10 mouse cellular contexts compared by ENCODE assay signal in genomic region chr11:96344878-96345159, GRCm38 (mm10). TPM values are rescaled to one million over a fixed set of nuclear protein-coding genes. Genes with fewer than 3 reads are reported as not detected.
DNase-seq lines count a peak whose midpoint lies in the region; ATAC-seq and TF ChIP-seq lines count a peak whose summit lies in the region.
"Had no signal": no experiment of that assay in that cellular context is flagged by ENCODE, and none has a peak within 500 bp of the region (broad histone marks: within the 10 kb centered on the region; RNA-seq: fewer than 3 reads in every experiment).

No protein-coding gene starts in this region.

- peak overlapping the region; percentile 99 for H3K27ac ChIP-seq in kidney, embryonic 16.5 days (ENCODE audit: low read length)
- peak overlapping the region; percentile 98 for H3K27ac ChIP-seq in hindbrain, embryonic 11.5 days (ENCODE audit: low read depth, low read length)
- peak overlapping the region; percentile 98 for H3K27ac ChIP-seq in intestine, embryonic 14.5 days (ENCODE audit: low read depth)
- 0 out of 2 replicates have a peak overlapping the region, but pooled peaks have one; percentile 67 for H3K27ac ChIP-seq in small intestine, adult 2 months (ENCODE audit: insufficient read depth, low read depth, low read length)
- H3K27ac ChIP-seq: embryonic facial prominence, embryonic 12.5 days had no signal

- no peaks in the 10 kb centered on the region for H3K27me3 ChIP-seq in kidney, embryonic 16.5 days (ENCODE audit: insufficient read depth, low read length)
- peaks cover 65% of the 10 kb centered on the region for H3K27me3 ChIP-seq in hindbrain, embryonic 11.5 days (ENCODE audit: control insufficient read depth, insufficient read depth, low read length)
- H3K27me3 ChIP-seq in intestine, embryonic 14.5 days (replicated peaks; ENCODE audit: control insufficient read depth, insufficient read depth, low read length): no peaks in the 10 kb centered on the region
- peaks cover 39% of the 10 kb centered on the region for H3K27me3 ChIP-seq in small intestine, adult 2 months (ENCODE audit: control insufficient read depth, insufficient read depth, low read length)

- H3K9ac ChIP-seq in kidney, embryonic 16.5 days (replicated peaks; ENCODE audit: low read length): peak overlapping the region; percentile 68
- peak overlapping the region; percentile 93 for H3K9ac ChIP-seq in hindbrain, embryonic 11.5 days (ENCODE audit: low read depth, low read length)
- H3K9ac ChIP-seq in intestine, embryonic 14.5 days (ENCODE audit: low read length): peak overlapping the region; percentile 76
- H3K9ac ChIP-seq: embryonic facial prominence, embryonic 12.5 days had no signal

- no peak for TF ChIP-seq CTCF in small intestine, adult 2 months (IDR thresholded peaks at IDR 0.05; ENCODE audit: extremely low read depth, insufficient read length, insufficient replicate concordance, low read depth, low read length)

- peaks cover 90% of the 10 kb centered on the region for H3K4me1 ChIP-seq in kidney, embryonic 16.5 days (ENCODE audit: insufficient read depth, low read length)
- H3K4me1 ChIP-seq in hindbrain, embryonic 11.5 days (replicated peaks; ENCODE audit: control insufficient read depth, insufficient read depth, low read length): peaks cover 5% of the 10 kb centered on the region; the same call in 1 of the 2 replicates
- H3K4me1 ChIP-seq in intestine, embryonic 14.5 days (replicated peaks; ENCODE audit: control insufficient read depth, insufficient read depth, low read length): peaks cover 73% of the 10 kb centered on the region
- H3K4me1 ChIP-seq in small intestine, adult 2 months (ENCODE audit: control insufficient read depth, insufficient read depth, insufficient read length, low read length): peaks cover 2% of the 10 kb centered on the region; the same call in 1 of the 2 replicates
- H3K4me1 ChIP-seq: embryonic facial prominence, embryonic 12.5 days had no signal

- peak overlapping the region; percentile 37 for H3K4me3 ChIP-seq in kidney, embryonic 16.5 days (ENCODE audit: low read length)
- H3K4me3 ChIP-seq in hindbrain, embryonic 11.5 days (ENCODE audit: low read depth, low read length): peak overlapping the region; percentile 56
- H3K4me3 ChIP-seq in intestine, embryonic 14.5 days (ENCODE audit: low read depth, low read length): peak overlapping the region; percentile 25
- no peak overlapping the region for H3K4me3 ChIP-seq in small intestine, adult 2 months (ENCODE audit: low read depth, low read length)
- H3K4me3 ChIP-seq: embryonic facial prominence, embryonic 12.5 days had no signal

- H3K36me3 ChIP-seq in kidney, embryonic 16.5 days (ENCODE audit: insufficient read depth, low read length): peaks cover 28% of the 10 kb centered on the region
- no peaks in the 10 kb centered on the region for H3K36me3 ChIP-seq in hindbrain, embryonic 11.5 days (ENCODE audit: control insufficient read depth, insufficient read depth, low read length)
- H3K36me3 ChIP-seq in intestine, embryonic 14.5 days (ENCODE audit: control insufficient read depth, insufficient read depth, low read length): peaks cover 9% of the 10 kb centered on the region; the same call in 1 of the 2 replicates
- H3K36me3 ChIP-seq in small intestine, adult 2 months (ENCODE audit: control insufficient read depth, insufficient read depth, low read length): no peaks in the 10 kb centered on the region
- H3K36me3 ChIP-seq: embryonic facial prominence, embryonic 12.5 days had no signal

- no peak for ATAC-seq in kidney, embryonic 16.5 days (ENCODE audit: low FRiP score, low TSS enrichment)
- no peak for ATAC-seq in hindbrain, embryonic 11.5 days (ENCODE audit: low FRiP score)
- ATAC-seq in intestine, embryonic 14.5 days (replicated peaks; ENCODE audit: low FRiP score, low TSS enrichment, low read depth): no peak

- peak overlapping the region; percentile 90 for H3K4me2 ChIP-seq in kidney, embryonic 16.5 days (replicated peaks; ENCODE audit: low read depth, low read length)
- H3K4me2 ChIP-seq in hindbrain, embryonic 11.5 days (replicated peaks; ENCODE audit: low read depth, low read length): peak overlapping the region; percentile 79
- peak overlapping the region; percentile 85 for H3K4me2 ChIP-seq in intestine, embryonic 14.5 days (ENCODE audit: low read length)

- TF ChIP-seq POLR2A in small intestine, adult 2 months (IDR thresholded peaks at IDR 0.05; ENCODE audit: low read depth, low read length): no peak

- no peaks in the 10 kb centered on the region for H3K9me3 ChIP-seq in kidney, embryonic 16.5 days (ENCODE audit: low read length)
- no peaks in the 10 kb centered on the region for H3K9me3 ChIP-seq in hindbrain, embryonic 11.5 days (ENCODE audit: control insufficient read depth, low read length)
- H3K9me3 ChIP-seq in intestine, embryonic 14.5 days (ENCODE audit: control insufficient read depth, low read length): no peaks in the 10 kb centered on the region
- H3K9me3 ChIP-seq: embryonic facial prominence, embryonic 12.5 days had no signal

- 23% methylated on average over 6 of the region's 6 CpGs for WGBS in kidney, embryonic 16.5 days
- 6% methylated on average over 5 of the region's 6 CpGs for WGBS in hindbrain, embryonic 11.5 days
- 19% methylated on average over 6 of the region's 6 CpGs for WGBS in intestine, embryonic 14.5 days
- WGBS in small intestine, adult 2 months: 52% methylated on average over 6 of the region's 6 CpGs

- no peak for DNase-seq in kidney, adult 9 months
- no peak for DNase-seq in hindbrain, embryonic 11.5 days (ENCODE audit: low spot score)
- DNase-seq in intestine, embryonic 14.5 days (ENCODE audit: low spot score): peak; percentile 78
- DNase-seq in right cerebral cortex, postnatal 25 days: no peak
- no peak for DNase-seq in frontal cortex, postnatal 10 days (ENCODE audit: low spot score in 2 of 2)
- DNase-seq: cerebellum, adult 11-12 months; thymus, adult 18-20 months had no signal

RNA-seq across cellular contexts. Expression of gene Hoxb2, which starts 5.5 kb away (rescaled TPM):
- 34.4 and 36.1 TPM in 2 replicates for polyA plus RNA-seq in kidney, embryonic 16.5 days (2015; fragmentation: Nextera tagmentation; extraction: Ambion mirVana)
- polyA plus RNA-seq in hindbrain, embryonic 11.5 days (2014; fragmentation: Nextera tagmentation; extraction: Ambion mirVana): 64.9 and 67.5 TPM in 2 replicates
- polyA plus RNA-seq in intestine, embryonic 14.5 days (2014; fragmentation: Nextera tagmentation; extraction: Ambion mirVana): 22.9 and 27.9 TPM in 2 replicates
- polyA plus RNA-seq in small intestine, adult 2 months (2012; rRNA removed): 9.9 TPM in 2 replicates

RNA-seq across cellular contexts. Expression of gene Hoxb1, which starts 20.7 kb away (rescaled TPM):
- polyA plus RNA-seq in kidney, embryonic 16.5 days (2015; fragmentation: Nextera tagmentation; extraction: Ambion mirVana): 0.08 and 0.12 TPM in 2 replicates
- polyA plus RNA-seq in hindbrain, embryonic 11.5 days (2014; fragmentation: Nextera tagmentation; extraction: Ambion mirVana): 7.3 and 8.2 TPM in 2 replicates
- 0.36 and 0.42 TPM in 2 replicates for polyA plus RNA-seq in intestine, embryonic 14.5 days (2014; fragmentation: Nextera tagmentation; extraction: Ambion mirVana)
- polyA plus RNA-seq in small intestine, adult 2 months (2012; rRNA removed): not detected in 2 replicates

RNA-seq across cellular contexts. Expression of gene Hoxb3, which starts 21.7 kb away (rescaled TPM):
- polyA plus RNA-seq in kidney, embryonic 16.5 days (2015; fragmentation: Nextera tagmentation; extraction: Ambion mirVana): 3.7 and 4.3 TPM in 2 replicates
- polyA plus RNA-seq in hindbrain, embryonic 11.5 days (2014; fragmentation: Nextera tagmentation; extraction: Ambion mirVana): 10.5 and 13.1 TPM in 2 replicates
- polyA plus RNA-seq in intestine, embryonic 14.5 days (2014; fragmentation: Nextera tagmentation; extraction: Ambion mirVana): 3.7 and 4.9 TPM in 2 replicates
- 3.5 and 5.5 TPM in 2 replicates for polyA plus RNA-seq in small intestine, adult 2 months (2012; rRNA removed)

RNA-seq across cellular contexts. Expression of gene Hoxb4, which starts 26.8 kb away (rescaled TPM):
- 4.1 and 6.2 TPM in 2 replicates for polyA plus RNA-seq in kidney, embryonic 16.5 days (2015; fragmentation: Nextera tagmentation; extraction: Ambion mirVana)
- 3.5 and 5.1 TPM in 2 replicates for polyA plus RNA-seq in hindbrain, embryonic 11.5 days (2014; fragmentation: Nextera tagmentation; extraction: Ambion mirVana)
- polyA plus RNA-seq in intestine, embryonic 14.5 days (2014; fragmentation: Nextera tagmentation; extraction: Ambion mirVana): 3.5 and 3.8 TPM in 2 replicates
- polyA plus RNA-seq in small intestine, adult 2 months (2012; rRNA removed): 1.4 and 2.9 TPM in 2 replicates

RNA-seq across cellular contexts. Expression of gene Hoxb5, which starts 41.7 kb away (rescaled TPM):
- 19.2 and 24.3 TPM in 2 replicates for polyA plus RNA-seq in kidney, embryonic 16.5 days (2015; fragmentation: Nextera tagmentation; extraction: Ambion mirVana)
- polyA plus RNA-seq in hindbrain, embryonic 11.5 days (2014; fragmentation: Nextera tagmentation; extraction: Ambion mirVana): 33.1 and 42.5 TPM in 2 replicates
- 49.6 and 51.6 TPM in 2 replicates for polyA plus RNA-seq in intestine, embryonic 14.5 days (2014; fragmentation: Nextera tagmentation; extraction: Ambion mirVana)
- 1.8 and 3.2 TPM in 2 replicates for polyA plus RNA-seq in small intestine, adult 2 months (2012; rRNA removed)
